20 mouse cellular contexts compared by ENCODE assay signal in genomic region chr1:158480285-158480684, GRCm38 (mm10).
DNase-seq lines count a peak whose midpoint lies in the region; ATAC-seq and TF ChIP-seq lines count a peak whose summit lies in the region.
"Had no signal": no experiment of that assay in that cellular context is flagged by ENCODE, and none has a peak within 500 bp of the region (broad histone marks: within the 10 kb centered on the region; RNA-seq: fewer than 3 reads in every experiment).

No protein-coding gene starts in this region.

- no peak overlapping the region for H3K4me2 ChIP-seq in hindbrain, embryonic 15.5 days
- H3K4me2 ChIP-seq in hindbrain, embryonic 13.5 days: no peak overlapping the region
- H3K4me2 ChIP-seq in kidney, postnatal 0 days (ENCODE audit: low read length): no peak overlapping the region
- H3K4me2 ChIP-seq: embryonic facial prominence, embryonic 12.5 days; forebrain, embryonic 13.5 days; heart, embryonic 11.5 days; heart, embryonic 15.5 days had no signal

- no peaks in the 10 kb centered on the region for H3K9me3 ChIP-seq in hindbrain, embryonic 15.5 days
- no peaks in the 10 kb centered on the region for H3K9me3 ChIP-seq in hindbrain, embryonic 13.5 days
- H3K9me3 ChIP-seq in kidney, postnatal 0 days (replicated peaks; ENCODE audit: low read length): no peaks in the 10 kb centered on the region
- H3K9me3 ChIP-seq: embryonic facial prominence, embryonic 12.5 days; forebrain, embryonic 13.5 days; heart, embryonic 15.5 days had no signal

- no peak for ATAC-seq in hindbrain, embryonic 15.5 days (ENCODE audit: low FRiP score, low read depth)
- ATAC-seq in hindbrain, embryonic 13.5 days (ENCODE audit: low FRiP score): no peak
- no peak for ATAC-seq in kidney, postnatal 0 days (replicated peaks; ENCODE audit: low FRiP score, low read depth)
- ATAC-seq: forebrain, embryonic 13.5 days; forebrain, postnatal 0 days; intestine, embryonic 16.5 days had no signal

- TF ChIP-seq CTCF in kidney, postnatal 0 days (IDR thresholded peaks at IDR 0.05; ENCODE audit: low read depth): no peak

- H3K36me3 ChIP-seq in hindbrain, embryonic 15.5 days: no peaks in the 10 kb centered on the region
- peaks cover 5% of the 10 kb centered on the region for H3K36me3 ChIP-seq in hindbrain, embryonic 13.5 days
- no peaks in the 10 kb centered on the region for H3K36me3 ChIP-seq in kidney, postnatal 0 days (ENCODE audit: insufficient read depth, low read length)
- H3K36me3 ChIP-seq: embryonic facial prominence, embryonic 12.5 days; G1E; heart, embryonic 15.5 days had no signal

- 74% methylated on average over 6 of the region's 6 CpGs for WGBS in hindbrain, embryonic 15.5 days
- 84% methylated on average over 6 of the region's 6 CpGs for WGBS in hindbrain, embryonic 13.5 days
- WGBS in kidney, postnatal 0 days: 63% methylated on average over 6 of the region's 6 CpGs

- no peaks in the 10 kb centered on the region for H3K27me3 ChIP-seq in hindbrain, embryonic 15.5 days
- H3K27me3 ChIP-seq in hindbrain, embryonic 13.5 days: no peaks in the 10 kb centered on the region
- no peaks in the 10 kb centered on the region for H3K27me3 ChIP-seq in kidney, postnatal 0 days (ENCODE audit: insufficient read depth, low read length)
- H3K27me3 ChIP-seq: embryonic facial prominence, embryonic 12.5 days; forebrain, embryonic 13.5 days; heart, embryonic 15.5 days had no signal

- no peak overlapping the region for H3K4me3 ChIP-seq in hindbrain, embryonic 15.5 days
- H3K4me3 ChIP-seq in hindbrain, embryonic 13.5 days: no peak overlapping the region
- H3K4me3 ChIP-seq in kidney, postnatal 0 days (replicated peaks; ENCODE audit: low read depth, low read length): no peak overlapping the region
- H3K4me3 ChIP-seq: embryonic facial prominence, embryonic 12.5 days; forebrain, embryonic 13.5 days; heart, adult 2 months; heart, embryonic 15.5 days had no signal

- H3K4me1 ChIP-seq in hindbrain, embryonic 15.5 days (replicated peaks): no peaks in the 10 kb centered on the region
- H3K4me1 ChIP-seq in hindbrain, embryonic 13.5 days (replicated peaks): no peaks in the 10 kb centered on the region
- no peaks in the 10 kb centered on the region for H3K4me1 ChIP-seq in kidney, postnatal 0 days (replicated peaks; ENCODE audit: insufficient read depth, low read length)
- H3K4me1 ChIP-seq: embryonic facial prominence, embryonic 12.5 days; forebrain, embryonic 13.5 days; heart, embryonic 15.5 days had no signal

- H3K9ac ChIP-seq in hindbrain, embryonic 15.5 days: no peak overlapping the region
- no peak overlapping the region for H3K9ac ChIP-seq in hindbrain, embryonic 13.5 days
- no peak overlapping the region for H3K9ac ChIP-seq in kidney, postnatal 0 days (ENCODE audit: low read depth, low read length)
- H3K9ac ChIP-seq: embryonic facial prominence, embryonic 12.5 days; forebrain, embryonic 13.5 days; forebrain, postnatal 0 days; heart, embryonic 15.5 days had no signal

- 0 out of 2 replicates have a peak overlapping the region, but pooled peaks have one; percentile 12 for H3K27ac ChIP-seq in hindbrain, embryonic 15.5 days (replicated peaks)
- no peak overlapping the region for H3K27ac ChIP-seq in hindbrain, embryonic 13.5 days
- no peak overlapping the region for H3K27ac ChIP-seq in kidney, postnatal 0 days
- H3K27ac ChIP-seq: embryonic facial prominence, embryonic 12.5 days; forebrain, embryonic 13.5 days; heart, adult 2 months; heart, embryonic 15.5 days had no signal

- DNase-seq in kidney, postnatal 0 days (ENCODE audit: low spot score): peak; percentile 8
- DNase-seq in kidney, adult 11 months: no peak
- DNase-seq in retina, embryonic 14.5 days (ENCODE audit: low spot score): peak; percentile 16
- no peak for DNase-seq in right cerebral cortex, postnatal 36 days (ENCODE audit: low spot score in 2 of 2)
- DNase-seq: adrenal gland, postnatal 10 days; cerebellum, adult 11 months; cerebellum, adult 9-10 months; embryo, embryonic 11 days; forebrain, postnatal 0 days; gastrocnemius, postnatal 14 days; heart, adult 2 months; heart, postnatal 14 days had no signal

Comparison
In these comparisons a context has a peak if more than half of its experiments do, and no peak if none do; other contexts are left out.
1. DNase-seq: peak in kidney, postnatal 0 days (single experiment) and retina, embryonic 14.5 days (single experiment); none in kidney, adult 11 months (single experiment) and right cerebral cortex, postnatal 36 days (0 of 2).